Mouse (Mus musculus) 3T3-L1 (cell line): ENCODE data around the gene Dlgap5.

Experiments
- DNase-seq: peaks from one replicate; pipeline ENCODE4 v3.0.0-alpha.2; 2015; ENCODE audit warnings: low read depth, low spot score

Dlgap5 gene

GRCm38 (mm10) chr14:47352272-47352671, 65.9 kb downstream of the Dlgap5 start:
- peak; percentile 43 for DNase-seq

DNA sequence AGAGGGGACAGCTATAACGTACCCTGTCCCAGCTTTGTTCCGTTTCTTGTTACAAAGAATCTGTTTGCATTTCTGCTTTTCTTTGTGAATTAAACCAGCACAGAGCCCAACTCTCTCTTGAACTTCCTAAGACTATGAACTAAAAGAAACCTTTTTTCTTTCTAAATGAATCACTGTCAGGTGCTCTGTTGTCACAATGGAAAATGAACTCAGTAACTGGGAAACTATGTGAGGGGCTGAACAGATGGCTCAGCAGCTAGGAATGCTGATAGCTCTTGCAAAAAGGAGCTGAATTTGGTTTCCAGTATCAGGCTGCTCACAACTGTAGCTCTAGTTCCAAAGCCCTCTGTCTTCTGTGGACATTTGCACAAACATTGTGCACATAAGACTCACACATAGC, 67.2 kb downstream of the Dlgap5 start:
- peak; percentile 69 for DNase-seq

DNA sequence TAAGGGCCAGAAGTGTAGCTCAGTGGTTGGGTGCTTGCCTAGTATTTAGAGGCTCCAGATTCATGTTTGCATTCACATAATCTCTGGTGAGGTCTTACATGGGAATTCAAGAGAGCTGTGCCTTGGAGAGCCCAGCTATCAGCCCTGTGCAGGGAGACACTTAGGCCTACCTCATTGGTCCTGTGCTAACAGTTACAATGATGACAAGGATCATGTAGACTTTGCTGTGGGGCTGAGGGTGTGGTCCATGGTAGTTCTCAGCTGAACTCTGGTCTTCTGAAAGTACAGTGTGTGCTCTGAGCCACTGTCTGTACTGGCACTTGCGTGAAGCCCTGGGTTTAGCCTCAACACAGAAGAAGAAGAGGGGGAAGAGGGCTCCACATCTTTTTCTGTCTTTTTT, 71.5 kb downstream of the Dlgap5 start:
- no peak for DNase-seq

GRCm38 (mm10) chr14:47341811-47342291, 76.4 kb downstream of the Dlgap5 start:
- no peak for DNase-seq

DNA sequence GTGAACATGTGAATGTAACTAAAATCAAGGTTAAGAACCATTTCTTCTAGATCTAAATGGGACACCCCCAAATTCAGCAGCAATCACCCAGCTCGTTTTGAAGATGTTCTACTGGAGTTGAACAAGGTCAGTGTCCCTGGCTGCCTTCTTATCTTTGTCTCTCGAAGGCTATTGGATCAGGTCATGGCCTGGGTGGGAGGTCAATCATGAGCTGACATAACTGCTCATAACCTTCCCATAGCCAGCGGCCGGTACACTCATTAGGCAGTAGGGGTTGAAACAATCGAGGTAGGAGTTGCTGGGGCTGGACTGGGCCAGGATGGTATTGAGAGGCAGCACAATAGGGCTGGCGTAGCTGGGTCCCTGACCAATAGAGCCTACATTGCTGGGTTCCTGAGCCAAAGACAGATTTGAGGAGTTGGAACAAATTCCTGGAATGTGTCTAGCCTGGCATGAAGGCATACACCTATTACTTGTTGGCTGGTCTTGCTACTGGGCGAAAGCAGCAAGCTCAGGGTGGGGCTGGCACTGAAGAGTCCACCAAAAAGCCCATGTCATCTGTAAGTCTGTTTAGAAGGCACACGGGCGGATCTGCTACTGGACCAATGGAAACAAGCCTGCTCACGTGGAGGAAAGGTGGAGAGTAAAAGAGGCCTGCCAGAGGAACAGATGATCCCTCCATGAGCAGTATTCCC, 77.8 kb downstream of the Dlgap5 start:
- DNase-seq: no peak
